Mouse (Mus musculus): ENCODE results near the gene Rac3.
"Not testable (repeated sequence)": the region's sequence is repeated elsewhere in the genome, so short reads cannot be mapped to it uniquely, and the experiment has no call there.

Rac3 gene

DNA sequence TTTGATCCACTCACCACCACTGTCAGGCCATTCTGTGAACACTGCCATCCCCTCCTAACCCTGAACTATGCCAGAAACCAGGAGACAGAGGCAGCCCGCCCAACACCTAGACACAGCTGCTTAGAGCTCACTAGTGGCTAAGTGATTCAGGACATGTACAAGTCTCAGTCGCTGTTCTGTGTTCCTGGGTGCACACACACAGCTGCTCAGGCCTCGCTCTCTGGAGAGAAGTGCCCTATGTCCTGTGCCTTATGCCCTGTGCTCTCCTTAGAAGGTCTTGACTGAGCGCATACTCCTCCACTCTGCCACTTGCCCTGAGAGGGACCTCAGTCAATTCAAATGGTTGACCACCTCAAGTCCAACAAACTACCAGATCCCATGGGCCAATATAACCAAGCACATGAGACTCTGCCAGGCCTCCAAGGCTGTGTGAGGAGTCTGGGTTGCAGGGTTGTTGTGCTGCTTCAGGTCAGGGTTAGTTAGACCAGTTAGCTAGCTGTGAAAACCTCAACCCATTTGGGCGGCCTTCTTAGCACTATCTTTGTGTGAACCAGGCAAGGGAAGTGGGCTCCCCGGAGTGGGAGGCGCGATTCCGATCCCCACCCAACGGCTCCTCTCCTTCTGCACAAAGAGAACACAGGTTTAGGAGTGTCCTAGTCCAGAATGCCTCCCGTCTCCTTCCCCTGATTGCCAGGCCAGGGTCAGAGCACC lies 7.4 kb downstream of the Rac3 start:
- CTCF ChIA-PET, result no interaction called here

DNA sequence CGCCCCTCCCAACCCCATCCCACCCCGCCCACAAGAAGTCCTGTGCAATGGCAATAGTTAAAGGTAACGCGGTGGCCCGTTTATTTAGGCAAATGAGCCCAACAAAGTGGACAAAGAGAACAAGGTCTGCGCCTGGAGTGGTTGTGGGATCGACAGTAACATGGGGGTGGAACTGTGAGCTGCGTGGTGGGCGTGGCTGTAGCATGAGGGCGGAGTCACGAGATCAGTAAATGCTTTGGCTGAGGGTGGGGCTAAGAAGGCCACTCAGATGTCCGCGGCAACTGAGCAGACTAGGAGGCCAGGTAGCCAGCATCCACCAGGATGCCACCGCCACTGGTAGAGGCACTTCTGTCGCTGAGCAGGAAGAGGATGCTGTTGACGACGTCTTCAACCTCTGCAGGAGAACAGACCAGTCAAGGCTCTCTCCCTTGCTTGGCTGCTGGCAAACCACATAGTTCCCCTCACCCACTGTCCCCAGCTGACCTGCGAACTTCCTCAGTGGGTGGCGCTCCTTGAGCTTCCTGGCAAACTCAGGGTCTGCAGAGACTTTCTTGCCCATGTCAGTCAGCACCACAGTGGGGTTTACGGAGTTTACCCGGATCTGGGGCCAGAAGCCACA lies 8.3 kb downstream of the Rac3 start:
- CTCF ChIA-PET, result not testable (repeated sequence)

DNA sequence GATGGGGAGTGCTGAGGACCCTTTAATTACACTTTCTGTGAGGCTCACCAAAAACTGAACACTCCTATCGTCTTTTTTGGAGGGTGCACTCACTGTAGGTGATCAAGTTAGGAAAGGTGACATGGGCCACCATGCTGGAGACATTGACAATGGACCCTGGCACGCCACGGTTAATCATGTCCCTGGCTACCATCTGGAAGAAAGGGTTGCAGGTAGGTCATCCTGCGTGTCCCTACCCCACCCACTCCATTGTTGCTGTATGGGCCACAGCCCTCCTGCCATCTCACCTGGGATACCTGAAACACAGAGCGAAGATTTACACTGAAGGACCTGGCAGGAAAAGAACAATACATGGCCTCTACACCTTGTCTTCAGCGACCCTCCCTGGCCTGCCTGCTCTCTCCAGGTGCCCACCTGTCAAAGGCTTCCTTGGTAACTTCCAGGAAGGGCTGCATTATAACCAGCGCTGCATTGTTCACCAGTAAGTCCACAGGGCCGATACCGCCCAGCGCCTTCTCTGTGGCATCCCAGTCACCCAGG lies 9.1 kb downstream of the Rac3 start:
- CTCF ChIA-PET, result no interaction called here

DNA sequence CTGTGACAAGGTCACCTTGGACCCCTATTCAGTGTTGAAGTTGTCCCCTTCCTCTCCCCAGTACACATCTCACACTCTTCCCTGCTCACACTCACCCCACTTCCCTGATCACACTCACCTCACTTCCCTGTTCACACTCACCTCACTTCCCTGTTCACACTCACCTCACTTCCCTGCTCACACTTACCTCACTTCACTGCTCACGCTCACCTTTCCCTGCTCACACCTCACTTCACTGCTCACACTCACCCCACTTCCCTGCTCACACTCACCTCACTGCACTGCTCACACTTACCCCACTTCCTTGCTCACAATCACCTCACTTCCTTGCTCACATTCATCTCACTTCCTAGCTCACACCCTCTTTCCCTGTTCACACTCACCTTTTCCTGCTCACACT lies 10.1 kb downstream of the Rac3 start:
- CTCF ChIA-PET, result interaction anchor here (0.7 kb wide), 1 partner anchor 109 kb away, joined by 3 read pairs; no protein-coding TSS in a partner anchor

DNA sequence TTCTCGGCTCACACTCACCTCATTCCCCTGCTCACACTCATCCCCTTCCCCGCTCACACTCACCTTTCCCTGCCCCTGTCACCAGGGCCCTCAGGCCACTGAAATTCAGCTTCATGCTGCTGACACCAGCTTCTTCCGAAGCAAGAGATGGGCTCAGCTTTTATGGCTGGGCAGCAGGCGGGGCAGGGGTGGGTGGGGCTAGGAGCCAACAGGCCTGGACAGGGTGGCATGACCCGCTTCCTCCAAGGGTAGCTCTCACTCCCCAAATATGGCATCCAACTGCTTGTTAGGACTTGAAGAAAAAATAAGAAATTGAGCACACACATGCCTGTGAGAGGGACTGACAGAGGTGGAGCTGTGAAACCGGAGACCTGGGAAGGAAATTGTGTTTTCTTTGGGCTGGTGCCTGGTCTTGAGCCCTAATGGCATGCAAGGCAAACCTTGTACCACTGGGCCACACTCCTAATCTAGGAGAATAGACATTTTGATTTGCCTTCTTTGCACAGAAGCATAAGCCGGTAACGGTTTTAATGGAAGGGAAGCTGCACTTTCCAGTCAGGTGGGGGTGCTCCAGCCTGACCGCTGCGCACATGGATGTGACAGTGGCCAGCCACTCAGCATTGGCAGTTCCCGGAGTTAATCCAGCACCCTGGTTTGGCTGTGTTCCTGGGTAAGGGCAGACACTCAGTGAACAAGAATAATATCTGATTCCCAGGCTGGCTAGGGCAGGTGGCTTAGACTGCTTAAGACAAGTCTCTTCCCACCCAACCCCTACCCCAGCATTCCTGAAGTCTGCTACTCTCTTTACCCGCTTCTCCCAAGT lies 10.8 kb downstream of the Rac3 start, which contains the start of gene Cbr2:
Gene Cbr2, minus strand, starts transcription at position 257 of the 823 bp plus-strand sequence.
- CTCF ChIA-PET, result interaction anchor here (0.7 kb wide), 1 partner anchor 110 kb away, joined by 3 read pairs; no protein-coding TSS in a partner anchor

DNA sequence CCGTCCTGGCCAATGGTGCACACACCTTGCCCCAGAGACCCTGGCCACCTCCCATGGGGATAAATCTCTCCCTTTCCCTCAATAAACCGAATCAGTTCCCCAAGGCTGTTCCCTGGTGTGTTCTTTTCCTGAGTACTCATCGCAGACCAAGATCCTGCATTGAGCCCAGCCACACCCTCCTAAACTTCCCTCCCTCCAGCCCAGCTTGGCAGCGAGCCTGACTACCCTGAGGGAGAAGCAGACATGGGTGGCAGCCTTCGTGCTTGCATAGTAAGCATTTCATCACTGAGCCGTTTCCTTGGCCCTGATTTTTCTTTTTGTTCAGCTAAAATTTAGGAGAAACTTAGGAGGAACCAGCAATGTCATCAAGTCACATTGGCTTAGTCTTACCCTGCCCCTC lies 12.3 kb downstream of the Rac3 start:
- CTCF ChIA-PET, result no interaction called here

DNA sequence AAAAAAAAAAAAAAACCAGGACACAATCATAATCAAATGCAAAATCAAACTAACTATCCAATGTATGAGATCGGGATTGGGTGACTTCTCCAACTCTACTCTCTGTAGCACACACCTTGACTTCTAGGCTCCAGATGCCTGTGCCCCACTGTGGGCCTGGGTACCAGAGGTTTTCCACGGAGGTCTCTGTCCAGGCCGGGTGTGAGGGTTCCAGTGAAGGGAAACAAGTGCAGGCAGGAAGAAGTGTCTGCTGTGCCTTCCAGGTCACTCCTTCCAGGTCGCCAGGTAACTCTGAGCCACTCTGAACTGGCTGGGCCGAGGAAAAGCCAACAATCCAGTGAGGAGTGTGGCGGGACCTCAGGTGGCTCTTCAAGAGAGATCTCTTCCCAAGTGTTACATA lies 15.2 kb downstream of the Rac3 start:
- CTCF ChIA-PET, result no interaction called here

DNA sequence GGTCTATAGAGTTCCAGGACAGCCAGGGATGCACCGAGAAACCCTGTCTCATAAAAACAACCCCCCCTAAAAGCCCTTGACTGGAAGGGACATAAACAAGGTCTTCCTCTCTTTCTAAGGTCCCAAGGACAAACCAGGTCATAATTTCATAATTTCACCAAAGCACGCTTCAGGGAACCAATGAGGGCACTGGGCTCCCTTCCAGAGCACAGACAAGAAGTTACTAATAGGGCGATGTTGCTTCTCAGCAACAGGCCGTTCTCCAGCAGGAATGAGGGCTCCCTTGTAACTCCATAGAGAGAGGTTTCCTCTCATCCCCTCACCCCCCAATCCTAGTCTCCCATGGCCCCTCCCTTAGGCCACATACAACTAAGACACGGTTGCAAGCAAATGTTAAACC lies 19.7 kb downstream of the Rac3 start:
- CTCF ChIA-PET, result no interaction called here

DNA sequence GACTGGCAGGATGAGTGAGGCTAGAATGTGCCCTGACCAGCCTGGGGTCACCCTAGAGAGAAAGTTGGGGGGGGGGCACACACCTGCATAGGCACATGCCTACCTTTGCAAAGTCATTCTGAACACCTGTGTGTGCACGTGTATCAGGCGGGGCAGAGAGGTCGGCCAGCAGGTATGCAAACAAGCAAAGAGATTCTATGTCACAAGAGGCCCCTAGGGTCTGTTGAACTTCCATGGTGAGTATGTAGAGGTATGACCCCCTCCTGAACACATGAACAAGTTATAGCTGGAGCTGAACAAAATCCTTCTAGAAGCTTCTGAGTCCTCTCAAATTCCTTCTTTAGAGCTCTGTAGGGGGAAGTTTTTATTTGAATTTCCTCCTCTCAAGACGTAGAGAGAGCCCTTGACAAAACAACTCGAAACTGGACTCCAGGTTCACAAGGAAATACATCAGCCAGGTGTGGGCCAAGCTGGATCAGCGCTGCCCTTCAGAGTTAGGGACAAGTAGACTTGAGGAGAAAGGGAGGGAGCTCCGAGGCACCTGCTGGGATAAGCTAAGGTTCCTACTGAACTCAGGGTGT lies 22.9 kb downstream of the Rac3 start:
- CTCF ChIA-PET, result no interaction called here

DNA sequence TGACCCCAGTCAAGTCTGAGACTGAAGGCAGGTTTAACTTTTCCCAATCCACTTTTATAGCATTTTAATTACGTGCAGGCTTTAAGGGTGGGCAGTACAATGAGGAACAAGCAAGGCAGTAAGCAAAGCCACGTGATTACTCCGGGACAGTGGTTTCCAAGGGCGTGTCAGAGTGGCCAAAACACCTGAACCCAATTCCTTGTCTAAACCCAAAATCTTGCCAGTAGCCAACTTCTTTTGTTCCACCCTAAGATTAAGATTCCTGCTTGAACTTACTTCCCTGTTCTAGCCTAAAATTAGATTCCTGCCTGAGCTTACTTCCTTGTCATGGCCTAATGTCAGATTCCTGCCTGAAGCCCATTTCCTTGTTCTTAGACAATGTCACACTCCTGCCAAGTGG lies 26.7 kb downstream of the Rac3 start:
- CTCF ChIA-PET, result no interaction called here

DNA sequence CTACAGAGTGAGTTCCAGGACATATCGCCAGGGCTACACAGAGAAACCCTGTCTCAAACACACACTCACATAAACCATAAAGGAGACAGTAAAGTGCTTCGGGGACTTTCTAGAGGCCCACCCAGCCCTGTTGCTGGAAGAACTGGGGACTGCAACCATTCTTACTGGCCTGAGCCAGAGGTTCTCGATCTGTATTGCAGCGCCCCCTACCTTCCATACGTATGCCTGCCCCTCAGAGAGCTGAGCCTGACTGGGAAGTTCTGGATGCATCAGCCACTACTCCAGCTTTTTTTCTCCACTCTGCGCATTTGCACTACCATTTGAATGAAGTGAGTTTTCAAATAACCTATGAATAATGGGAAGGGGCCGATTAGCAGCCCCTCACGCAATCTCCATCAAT lies 28.2 kb downstream of the Rac3 start:
- CTCF ChIA-PET, result interaction anchor here (0.5 to 0.7 kb wide), 2 partner anchors 28 to 438 kb away, joined by 4 to 5 read pairs; partner anchors contain the start of gene Rac3

DNA sequence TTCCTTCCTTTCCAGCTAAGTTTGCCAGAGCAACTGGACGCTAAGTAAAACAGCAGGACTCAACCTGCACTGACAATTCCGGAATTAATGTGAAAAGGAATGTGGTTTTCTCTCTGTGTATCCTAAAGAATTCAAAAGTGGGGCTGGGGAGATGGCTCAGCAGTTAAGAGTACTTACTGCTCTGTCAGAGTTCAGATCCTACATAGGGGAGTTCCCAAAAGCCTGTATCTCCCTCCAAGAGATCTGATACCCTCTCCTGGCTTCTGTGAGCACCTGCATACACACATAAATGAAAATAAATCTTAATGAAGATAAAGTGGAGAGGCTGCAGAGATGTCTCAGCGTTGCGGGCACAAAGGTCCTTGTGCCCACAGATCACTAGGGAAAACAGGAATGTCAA lies 30.3 kb downstream of the Rac3 start:
- CTCF ChIA-PET, result interaction anchor here (1.7 kb wide), 1 partner anchor 31 kb away, joined by 8 read pairs; no protein-coding TSS in a partner anchor

DNA sequence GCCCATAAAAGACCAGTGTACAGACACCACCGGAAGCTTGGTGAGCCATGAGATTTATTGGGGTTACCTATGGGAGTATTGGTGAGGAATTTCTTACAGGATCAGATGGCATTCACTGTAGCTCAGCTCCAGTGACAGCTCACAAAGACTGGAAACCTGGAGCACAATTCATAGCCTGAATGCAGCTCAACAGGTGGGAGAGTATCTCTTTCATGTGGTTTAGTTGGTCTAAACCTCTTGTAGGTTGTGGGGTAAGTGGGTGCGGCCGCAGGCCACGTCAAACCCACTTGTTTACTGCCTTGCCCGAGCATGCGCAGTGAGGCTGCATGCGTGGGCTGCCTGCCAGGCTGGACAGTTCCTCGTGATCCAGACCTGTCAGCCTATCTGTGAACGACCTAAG lies 39.0 kb downstream of the Rac3 start:
- CTCF ChIA-PET, result no interaction called here

DNA sequence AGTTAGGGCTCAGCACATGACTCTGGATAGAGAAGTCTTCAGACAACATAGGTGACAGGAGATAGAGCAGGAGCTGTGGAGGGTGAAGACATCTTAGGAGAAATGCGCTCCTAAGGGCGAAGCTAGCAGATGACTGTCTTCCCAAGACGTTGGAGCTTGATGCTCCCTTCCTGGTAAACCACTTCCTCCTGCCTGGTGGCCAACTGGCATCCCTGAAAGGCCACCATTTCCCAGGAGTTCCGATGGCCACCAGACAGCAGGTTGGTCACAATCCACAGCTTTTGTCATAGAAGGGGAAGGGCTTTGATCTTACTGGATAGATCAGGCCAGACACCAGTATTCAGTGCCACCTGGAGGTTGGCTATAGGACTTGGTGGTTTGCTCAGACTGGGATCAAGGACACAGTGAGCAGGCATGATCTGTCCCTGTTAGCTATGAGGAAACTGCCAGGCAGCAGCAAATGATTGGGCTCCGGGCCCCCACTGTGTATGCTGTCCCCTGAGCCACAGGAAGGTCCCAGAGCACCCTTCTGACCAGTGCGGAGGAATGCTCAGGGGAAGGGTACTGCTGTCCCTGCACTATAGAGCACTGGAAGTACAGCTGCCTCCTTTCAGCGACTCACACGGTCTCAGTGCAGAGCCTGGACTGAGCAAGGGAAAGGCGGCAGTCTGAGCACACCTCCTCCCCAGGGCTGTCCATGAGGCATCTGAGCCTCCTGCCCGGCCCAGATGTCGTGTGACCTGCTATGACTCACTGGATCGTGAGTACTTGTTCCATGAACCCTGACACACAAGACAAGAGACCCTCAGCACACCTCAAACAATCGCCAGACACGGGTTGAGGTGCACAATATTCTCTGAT lies 40.8 kb downstream of the Rac3 start:
- CTCF ChIA-PET, result no interaction called here

DNA sequence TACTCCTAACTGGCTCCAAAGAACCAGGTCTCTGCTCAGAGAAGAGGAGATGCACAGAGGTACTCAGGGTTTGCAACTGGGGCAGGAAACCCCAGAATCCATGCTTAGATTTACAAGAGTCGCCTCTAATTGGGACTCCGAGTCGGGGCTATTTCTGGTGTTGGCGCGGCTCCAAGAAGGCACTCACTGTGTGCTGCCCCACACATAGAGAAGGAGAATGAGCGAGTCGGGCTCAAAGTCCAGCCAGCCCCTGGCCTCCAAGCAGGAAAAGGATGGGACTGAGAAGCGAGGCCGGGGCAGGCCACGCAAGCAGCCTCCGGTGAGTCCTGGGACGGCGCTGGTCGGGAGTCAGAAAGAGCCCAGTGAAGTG lies 41.4 kb downstream of the Rac3 start, which contains the start of gene Hmga1b:
Gene Hmga1b, plus strand, starts transcription at position 123 of the 370 bp plus-strand sequence.
- CTCF ChIA-PET, result not testable (repeated sequence)

DNA sequence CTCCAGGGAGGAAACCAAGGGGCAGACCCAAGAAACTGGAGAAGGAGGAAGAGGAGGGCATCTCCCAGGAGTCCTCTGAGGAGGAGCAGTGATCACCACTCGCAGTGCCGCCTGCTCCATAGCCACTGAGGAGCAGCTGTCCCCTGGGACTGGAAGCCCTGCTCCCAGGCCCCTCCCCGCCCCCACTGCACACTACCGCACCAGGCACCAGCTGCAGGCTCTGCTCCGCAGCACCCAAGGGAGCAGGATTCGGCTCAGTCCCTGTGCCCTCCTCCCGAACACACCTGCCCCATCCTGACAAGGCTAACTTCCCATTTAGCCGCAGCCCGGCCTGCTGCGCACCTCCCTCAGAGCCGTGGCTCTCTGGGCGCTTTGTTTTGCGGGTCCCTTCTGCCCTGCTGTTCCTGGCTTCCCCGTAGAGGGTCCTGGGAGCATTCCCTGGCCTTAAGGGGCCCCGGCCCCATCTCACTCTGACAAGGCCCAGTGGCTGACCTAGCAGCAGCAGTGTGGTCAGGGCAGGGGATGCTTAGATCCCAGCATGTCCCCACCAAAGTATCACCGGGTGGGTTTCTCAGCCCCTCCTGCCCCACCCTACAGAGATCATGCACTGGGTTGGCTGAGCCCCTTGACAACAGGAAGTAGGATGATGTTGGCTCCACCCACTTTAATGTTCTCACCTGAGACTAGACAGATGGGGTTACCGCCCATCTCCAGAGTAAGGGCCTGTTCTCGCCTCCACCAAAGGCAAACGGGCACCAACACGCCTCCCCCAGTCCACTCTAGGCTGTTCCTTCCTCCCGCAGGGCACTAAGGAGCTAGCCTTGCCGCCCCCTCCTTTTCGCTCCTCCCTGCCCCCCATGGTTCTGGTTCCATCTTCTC lies 42.1 kb downstream of the Rac3 start:
- CTCF ChIA-PET, result not testable (repeated sequence)

DNA sequence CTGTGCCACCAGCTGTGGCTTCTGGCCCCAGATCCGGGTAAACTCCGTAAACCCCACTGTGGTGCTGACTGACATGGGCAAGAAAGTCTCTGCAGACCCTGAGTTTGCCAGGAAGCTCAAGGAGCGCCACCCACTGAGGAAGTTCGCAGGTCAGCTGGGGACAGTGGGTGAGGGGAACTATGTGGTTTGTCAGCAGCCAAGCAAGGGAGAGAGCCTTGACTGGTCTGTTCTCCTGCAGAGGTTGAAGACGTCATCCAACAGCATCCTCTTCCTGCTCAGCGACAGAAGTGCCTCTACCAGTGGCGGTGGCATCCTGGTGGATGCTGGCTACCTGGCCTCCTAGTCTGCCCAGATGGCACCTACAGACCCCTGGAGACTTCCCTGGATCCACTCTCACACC lies 45.8 kb downstream of the Rac3 start:
- CTCF ChIA-PET, result not testable (repeated sequence)

DNA sequence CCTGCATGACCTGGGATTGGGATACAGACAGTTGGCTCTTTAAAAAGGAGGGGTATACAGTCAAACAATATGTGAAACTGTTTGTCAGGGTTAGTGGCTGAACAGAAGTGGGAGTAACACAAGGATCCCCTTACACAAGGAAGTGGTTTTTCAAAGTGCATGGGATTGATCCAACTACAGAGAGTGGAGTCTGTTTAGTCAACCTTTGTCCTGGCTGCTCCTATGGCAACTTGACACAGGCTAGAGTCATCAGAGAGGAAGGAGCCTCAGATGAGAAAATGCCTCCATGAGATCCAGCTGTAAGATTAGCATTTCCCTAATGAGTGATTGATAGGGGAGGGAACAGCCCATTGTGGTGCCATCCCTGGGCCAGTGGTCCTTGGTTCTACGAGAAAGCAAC lies 46.9 kb downstream of the Rac3 start:
- CTCF ChIA-PET, result no interaction called here

DNA sequence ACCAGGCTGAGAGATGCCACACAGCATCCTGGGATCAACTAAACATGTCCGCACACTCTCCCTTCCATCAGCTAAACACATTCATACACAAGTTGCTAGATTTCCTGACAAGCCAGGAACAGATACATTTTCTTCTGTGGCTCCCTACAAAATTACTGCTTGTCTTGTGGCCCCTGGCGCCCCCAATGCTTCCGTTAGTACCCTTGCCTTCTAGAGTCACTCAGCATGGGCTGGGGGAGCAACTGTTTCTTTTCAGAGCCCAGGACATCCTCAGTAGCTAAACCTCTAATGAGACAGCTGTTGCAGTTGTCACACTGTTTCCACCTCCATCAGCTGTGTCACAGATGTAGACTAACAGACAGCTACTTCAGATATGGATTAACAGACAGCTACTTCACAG lies 51.5 kb downstream of the Rac3 start:
- CTCF ChIA-PET, result interaction anchor here (0.8 kb wide), 1 partner anchor 52 kb away, joined by 3 read pairs; no protein-coding TSS in a partner anchor
